Mouse (Mus musculus) heart, adult 2 months (tissue): ENCODE results near the gene Cd19.

Source experiments
- CTCF ChIP-seq: fragments of 200-600 bp; IDR thresholded peaks from 2 replicates; pipeline ENCODE4 v1.8.1; 2022; ENCODE audit warnings: antibody characterized with exemption, mild to moderate bottlenecking, moderate library complexity
- EP300 ChIP-seq: fragments of 200-500 bp; IDR thresholded peaks from 2 replicates; pipeline ENCODE4 v1.6.1; 2011; ENCODE audit warnings: low read depth, low read length, control low read depth; ENCODE audit not compliant: insufficient read depth

DNA sequence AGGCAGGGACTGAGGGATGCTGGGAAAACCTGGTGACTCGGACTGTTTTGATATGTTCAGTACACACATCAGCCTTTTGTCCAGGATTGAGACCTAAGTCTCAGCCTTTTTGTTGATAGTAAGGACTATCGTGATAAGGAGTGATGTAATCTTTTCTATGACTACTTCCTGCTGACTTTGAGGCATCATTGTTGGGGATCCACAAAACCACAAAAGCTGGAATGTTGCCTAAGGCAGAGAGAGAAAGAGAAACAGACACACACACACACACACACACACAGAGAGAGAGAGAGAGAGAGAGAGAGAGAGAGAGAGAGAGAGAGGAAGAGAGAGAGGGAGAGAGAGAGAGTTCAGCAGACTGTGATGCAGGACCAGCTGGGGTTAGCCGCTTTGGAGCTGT lies 3.8 kb upstream of the Cd19 start:
- TF ChIP-seq CTCF (no peak), EP300 (no peak)
